Mouse (Mus musculus) layer of hippocampus, postnatal 10 days (tissue): ENCODE results near the gene Ensa. TPM values are rescaled to one million over a fixed set of nuclear protein-coding genes. Genes with fewer than 3 reads are reported as not detected.
"Not testable (repeated sequence)": the region's sequence is repeated elsewhere in the genome, so short reads cannot be mapped to it uniquely, and the experiment has no call there.

Source experiments
- DNase-seq, 2 experiments: peaks; one replicate each; pipeline ENCODE4 v3.0.0; 2021; ENCODE audit warnings: low spot score in 2 of 2
- long read RNA-seq: library from polyadenylated mRNA; stranded (forward); transcript quantifications from one replicate; pipeline ENCODE4 v2.0.0, GENCODE M21; 2023
- total RNA-seq, 2 experiments: library from RNA; stranded (reverse); gene quantifications; 2 replicates each; pipeline ENCODE4 v1.2.3; 2021

The Ensa gene
- total RNA-seq = 100 to 1,000 TPM; 220 to 228 TPM
- long read RNA-seq, transcript Ensa-202 (4 exons, 1,130 nt) = major isoform, 172 of 281 reads
- long read RNA-seq, transcript Ensa-201 (3 exons, 3,845 nt) = minor isoform, 83 of 281 reads
- long read RNA-seq, partial matches to known transcripts = 1 of 281 reads
- long read RNA-seq, other reads (novel, unspliced or antisense) = 23 of 281 reads

DNA sequence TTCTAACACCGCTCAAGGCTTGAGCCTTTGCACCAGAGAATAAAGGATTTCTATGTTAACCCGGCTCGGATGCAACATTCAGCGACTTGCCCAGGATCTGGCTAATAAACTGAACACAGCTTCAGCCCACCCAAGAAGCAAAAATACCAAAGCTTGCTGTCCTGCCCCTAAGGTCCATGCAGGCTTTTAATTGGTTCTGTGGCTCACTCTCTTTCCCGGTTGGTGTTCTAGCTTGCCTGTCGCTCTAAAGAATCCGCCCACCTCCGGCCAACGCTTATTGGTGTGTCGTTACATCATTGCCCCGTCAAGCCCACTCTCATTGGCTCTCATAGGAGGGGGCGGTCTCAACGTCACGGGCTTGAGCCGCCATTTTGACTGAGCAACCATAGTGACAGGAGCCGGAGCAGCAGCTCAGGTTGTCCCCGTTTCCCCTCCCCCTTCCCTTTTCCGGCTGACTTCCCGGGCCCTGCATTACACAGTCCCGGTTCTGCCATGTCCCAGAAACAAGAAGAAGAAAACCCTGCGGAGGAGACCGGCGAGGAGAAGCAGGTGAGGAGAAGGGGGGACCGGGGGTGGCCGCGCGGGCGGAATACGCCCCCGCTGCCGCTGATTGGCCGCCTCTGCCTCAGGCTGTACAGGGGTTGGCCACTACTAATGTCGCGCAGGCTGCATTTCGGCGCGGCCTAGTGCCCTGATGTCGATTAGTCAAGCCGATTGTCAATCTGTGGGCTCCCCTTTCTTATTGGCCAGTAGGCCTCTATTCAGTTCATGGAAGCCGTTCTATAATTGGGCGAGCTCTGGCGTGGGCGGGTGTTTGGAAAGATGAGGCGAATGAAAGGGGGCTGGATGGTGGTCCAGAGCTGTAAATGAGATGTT is at the start of gene Ensa:
Gene Ensa, plus strand, starts transcription at position 366 of the 876 bp plus-strand sequence.
- peak; percentile 96 to 97 for DNase-seq

DNA sequence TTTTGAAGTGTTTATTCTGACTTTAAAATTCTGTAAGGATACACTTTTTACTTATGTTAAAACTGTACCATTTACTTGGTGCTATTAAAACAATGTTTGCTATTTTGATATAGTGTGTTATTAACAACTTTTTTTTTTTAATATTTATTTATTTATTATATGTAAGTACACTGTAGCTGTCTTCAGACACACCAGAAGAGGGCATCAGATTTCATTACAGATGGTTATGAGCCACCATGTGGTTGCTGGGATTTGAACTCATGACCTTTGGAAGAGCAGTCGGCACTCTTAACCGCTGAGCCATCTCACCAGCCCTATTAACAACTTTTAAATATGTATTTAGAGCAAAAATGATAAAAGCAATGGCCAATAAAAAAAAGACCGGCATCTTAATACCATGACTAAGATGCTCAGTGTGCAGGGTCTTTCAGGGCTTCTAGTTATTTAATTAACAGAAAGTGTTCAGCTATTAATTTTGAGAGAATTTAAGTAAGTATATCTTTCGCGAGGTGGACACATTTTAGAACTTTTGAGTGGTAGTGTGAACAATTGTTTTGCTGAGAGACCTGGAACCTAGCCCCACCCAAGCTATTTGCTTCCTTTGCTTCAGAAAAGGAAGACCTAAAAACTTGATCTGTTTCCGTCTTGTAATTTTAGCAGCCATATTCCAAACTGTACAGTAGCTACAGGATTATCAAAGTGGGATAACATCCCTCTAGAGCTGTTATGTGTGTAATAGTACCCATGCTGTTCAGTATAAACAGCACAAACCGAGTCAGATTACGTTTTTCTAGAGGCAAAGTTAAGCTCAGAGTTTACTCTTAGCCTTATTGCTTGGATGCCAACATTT is 36.8 kb upstream of the Ensa start:
- no peak for DNase-seq

DNA sequence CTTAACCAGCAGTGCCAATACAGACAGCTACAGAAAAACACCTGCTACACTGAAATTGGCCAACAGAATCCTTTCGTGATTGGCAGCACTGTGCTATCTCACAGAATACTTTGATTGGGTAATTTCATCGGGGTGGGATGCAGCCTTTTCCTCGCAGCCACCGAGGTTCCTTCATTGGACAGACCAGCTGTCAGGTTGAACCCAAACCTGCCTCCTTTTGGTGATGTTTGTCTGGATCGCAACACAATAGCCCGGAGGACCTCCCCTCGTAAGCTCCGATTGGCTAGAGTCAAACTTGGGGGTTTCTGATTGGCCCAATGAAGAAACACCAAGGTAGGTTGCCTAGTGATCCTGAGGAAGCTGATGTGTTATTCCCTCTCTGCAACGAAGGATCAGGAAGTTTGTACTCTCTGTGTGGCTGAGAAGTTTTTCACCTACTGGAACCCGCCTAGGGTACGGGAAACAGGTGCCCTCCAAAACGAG is 36.1 kb upstream of the Ensa start, which contains the start of gene Golph3l:
Gene Golph3l, plus strand, starts transcription at position 331 of the 483 bp plus-strand sequence.
- DNase-seq = peak; percentile 94 to 95

DNA sequence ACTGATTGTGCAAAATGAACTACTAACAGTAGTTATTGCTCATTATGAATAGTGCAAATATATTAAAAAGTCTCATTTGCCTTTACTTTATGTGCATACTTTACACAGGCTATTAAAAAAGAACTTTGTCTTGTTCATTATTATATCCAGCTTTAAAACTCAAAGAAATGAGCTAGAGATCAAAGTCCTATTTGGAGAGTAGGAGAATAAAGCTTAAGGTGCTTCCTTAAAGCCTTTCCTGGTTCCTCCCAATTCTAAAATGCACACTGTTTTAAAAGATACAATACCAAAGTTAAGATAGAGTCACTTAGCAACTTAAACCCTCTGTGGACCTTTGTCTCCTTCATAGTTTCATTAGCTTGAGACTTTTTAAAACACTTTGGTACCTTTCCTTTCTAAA is 26.1 kb upstream of the Ensa start:
- no peak for DNase-seq

DNA sequence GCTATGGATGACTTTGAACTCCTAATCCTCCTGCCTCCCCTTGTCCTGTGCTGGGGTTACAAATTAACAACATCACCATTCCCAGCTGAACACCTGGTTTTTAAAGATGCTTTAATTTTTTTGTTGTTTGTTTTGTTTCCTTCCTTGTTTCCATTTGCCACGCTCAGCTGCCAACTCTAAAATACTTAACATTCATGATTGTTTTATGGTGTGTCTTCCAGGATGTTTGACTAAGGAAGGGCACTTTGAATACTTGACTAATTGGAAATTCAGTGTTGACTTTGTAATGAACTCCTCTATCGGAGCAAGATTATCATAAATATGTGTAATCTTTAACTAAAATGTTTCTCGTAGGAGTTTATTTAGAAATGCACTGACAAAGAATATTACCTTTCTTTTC is 23.5 kb upstream of the Ensa start:
- no peak for DNase-seq

DNA sequence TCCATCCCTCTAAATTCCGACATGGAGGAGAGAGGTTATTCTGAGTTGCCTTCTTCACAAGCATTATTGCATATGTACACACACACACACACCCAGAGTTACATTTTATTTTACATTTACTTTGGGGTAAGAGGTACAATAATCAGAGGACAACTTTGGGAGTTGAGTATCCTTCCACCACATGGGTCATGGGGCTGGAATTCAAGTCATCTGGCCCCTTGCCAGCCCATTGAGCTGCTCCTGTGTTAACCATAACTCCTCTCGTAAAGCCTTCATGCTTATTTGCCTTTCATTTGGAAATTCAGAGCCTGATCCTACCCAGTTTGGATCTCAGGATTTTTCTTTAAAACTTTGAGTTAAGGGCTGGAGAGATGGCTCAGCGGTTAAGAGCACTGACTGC is 18.7 kb upstream of the Ensa start:
- no peak for DNase-seq

DNA sequence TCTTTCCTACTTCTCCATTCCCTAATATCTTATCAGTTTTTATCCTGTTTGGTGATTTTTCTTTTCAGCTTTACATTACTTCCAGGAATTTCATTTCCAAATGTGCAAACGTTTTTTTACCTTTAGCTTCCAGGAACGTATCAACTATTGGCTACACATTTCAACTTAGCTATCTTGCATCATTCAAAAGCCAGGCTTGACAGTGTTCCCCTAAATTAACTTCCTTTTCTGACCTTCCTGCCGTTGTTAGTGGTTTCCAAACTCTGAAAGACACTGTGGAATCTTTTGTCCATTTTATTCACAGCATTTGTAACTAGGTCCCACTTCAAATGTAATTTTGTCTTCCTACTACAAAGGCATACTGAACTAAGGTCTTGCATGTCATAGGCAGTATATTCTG is 15.6 kb upstream of the Ensa start:
- DNase-seq = no peak

DNA sequence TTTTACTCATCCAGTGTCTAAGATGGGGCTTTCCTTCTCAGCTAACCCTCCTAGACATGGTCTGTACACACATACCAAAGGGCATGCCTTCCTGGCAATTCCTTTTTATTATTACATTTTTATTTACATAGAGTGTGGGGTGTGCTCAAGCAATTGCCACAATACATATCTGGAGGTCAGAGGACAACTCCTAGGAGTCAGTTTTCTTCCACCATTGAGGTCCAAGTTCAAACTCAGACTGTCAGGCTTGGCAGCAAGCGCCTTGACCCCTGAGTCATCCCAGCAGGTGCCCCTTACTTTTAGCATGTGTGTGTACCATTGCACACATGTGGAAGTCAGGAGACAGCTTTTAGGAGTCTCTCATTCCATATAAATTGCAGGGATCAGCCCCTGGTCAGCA is 10.8 kb upstream of the Ensa start:
- DNase-seq = no peak

DNA sequence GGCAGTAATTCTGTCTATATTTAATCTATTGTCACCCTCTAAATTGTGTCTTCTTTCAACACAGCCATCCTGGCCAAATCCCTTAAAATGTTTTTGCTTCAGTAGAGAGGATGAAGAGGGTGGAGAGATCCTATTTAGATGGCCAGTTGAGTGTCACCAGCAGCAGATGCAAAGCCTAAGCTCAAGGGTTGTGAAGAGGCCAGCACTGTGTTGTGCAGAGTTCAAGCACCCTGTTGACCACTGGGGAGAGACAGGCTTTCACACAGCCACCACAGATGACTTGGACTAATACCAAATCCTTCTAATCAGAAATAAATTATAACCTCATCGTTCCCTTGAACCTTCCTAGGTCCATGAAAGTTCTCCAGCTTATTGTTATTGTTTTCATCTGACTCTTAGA is 6.3 kb upstream of the Ensa start:
- DNase-seq = no peak

DNA sequence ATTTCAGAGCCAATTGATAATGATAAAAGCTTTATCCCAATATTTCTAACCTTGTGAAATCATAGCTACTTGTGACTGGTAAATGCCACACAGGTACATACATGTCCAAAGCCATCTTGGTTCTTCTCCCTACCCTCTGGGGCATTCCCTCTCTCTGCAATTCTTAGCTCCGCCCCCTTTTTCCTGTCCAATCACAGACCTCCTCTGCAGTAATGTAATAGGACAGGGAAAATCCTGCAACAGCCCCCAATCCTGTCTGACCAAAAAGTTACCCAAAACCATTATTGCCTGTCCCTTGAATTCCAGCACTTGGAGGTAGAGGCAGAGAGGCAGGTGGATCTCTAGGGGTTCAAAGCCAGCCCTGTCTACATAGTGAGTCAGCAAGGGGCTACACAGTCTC is 3.6 kb upstream of the Ensa start:
- DNase-seq = no peak

DNA sequence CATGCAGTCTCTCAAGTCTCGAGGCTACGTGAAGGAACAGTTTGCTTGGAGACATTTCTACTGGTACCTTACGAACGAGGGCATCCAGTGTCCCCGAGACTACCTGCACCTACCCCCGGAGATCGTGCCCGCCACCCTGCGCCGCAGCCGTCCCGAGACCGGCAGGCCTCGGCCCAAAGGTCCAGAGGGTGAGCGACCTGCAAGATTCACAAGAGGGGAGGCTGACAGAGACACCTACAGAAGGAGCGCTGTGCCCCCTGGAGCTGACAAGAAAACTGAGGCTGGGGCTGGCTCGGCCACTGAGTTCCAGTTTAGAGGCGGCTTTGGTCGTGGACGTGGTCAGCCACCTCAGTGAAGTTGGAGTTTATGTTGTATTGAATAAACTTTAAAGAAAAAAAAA is 2.4 kb upstream of the Ensa start:
- DNase-seq = not testable (repeated sequence)

DNA sequence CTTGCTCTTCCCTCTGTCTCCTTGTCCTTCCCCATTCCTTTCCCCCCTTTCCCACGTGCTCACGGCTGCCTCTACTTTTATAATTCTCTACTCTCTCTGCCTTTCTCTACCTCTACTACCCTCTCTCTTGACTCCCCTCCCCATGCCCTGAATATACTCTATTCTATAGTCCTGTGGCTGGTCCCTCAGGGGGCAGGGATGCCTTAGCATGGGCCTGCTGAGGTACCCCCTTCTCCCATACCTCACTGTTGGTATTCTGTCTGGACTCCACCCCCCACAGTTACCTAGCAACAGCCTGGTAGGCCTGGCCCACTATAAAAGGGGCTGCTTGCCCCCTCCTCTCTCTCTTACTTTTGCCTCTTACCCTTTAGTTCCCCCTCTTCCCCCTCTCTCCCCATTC is 1.2 kb upstream of the Ensa start:
- no peak for DNase-seq

DNA sequence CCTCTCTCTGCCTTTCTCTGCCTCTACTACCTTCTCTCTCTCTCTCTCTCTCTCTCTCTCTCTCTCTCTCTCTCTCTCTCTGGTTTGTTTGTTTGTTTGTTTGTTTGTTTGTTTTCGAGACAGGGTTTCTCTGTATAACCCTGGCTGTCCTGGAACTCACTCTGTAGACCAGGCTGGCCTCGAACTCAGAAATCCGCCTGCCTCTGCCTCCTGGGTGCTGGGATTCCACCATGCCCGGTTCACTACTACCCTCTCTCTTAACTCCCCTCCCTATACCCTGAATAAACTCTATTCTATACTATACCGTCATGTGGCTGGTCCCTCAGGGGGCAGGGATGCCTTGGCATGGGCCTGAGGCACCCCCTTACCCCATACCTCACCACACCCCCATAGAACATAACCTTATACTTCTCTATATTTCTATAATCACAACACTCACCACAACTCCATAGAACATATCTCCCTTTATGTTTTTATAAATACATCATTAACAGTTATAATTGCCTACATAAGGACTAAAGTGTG is 740 bp upstream of the Ensa start:
- not testable (repeated sequence) for DNase-seq

DNA sequence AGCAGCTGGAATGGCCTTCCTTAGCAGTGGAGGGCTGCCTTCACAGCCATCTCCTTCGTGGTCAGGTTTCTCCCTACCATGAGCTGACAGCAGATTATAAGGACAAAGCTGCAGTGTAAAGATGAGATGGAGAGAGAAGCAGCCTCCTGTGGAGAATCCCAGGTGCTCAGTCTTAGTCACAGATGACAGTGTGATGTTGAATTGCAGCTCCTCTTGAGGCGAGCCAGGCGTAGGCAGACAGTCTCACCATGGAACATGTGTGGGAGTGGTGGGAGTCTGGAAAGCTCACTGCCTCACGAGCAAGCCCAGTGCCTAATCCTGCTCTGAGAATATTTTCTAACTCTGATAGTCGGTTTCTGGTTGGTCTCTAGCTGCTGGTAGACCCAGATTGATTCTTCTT is 3.0 kb downstream of the Ensa start:
- DNase-seq = peak in 1 of 2 experiments; percentile 39

DNA sequence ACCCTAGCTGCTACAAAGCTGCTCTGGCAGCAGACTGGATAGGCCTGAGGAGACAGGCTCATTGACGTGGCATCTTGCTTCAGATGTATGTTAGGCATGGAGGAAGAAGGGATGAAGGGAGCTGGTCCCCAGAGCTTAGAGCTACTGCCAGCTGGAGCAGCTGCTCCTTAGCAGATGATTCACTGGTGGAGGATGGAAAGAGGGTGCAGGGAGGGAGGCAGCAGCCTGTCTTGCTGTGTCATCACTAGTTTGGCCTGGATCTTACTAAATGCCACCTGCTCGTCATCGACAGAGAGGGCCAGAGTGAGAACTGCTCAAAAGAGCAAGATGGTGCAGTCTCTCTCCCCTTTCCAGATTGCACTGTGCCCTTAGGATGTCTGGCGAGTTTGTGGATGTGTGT is 5.0 kb downstream of the Ensa start:
- DNase-seq = peak; percentile 52 to 57

DNA sequence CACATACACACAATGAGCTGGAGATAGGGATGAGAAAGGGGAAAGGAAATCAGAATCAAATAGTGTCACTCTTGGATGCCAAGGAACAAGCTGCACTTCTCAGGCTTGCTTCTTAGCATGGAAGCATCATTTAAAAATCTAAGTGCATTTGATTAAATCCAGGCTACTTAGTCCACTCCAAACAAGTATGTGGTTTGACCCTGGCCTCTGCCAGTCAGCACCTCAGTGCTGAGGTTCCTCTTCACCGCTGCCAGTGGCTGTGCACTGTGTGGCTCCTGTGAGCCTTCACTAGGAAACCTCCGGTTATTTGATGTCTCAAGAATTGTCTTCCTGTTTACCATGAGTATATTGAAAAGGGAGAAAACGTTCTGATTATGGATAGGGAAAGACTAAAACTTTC is 6.1 kb downstream of the Ensa start:
- no peak for DNase-seq

DNA sequence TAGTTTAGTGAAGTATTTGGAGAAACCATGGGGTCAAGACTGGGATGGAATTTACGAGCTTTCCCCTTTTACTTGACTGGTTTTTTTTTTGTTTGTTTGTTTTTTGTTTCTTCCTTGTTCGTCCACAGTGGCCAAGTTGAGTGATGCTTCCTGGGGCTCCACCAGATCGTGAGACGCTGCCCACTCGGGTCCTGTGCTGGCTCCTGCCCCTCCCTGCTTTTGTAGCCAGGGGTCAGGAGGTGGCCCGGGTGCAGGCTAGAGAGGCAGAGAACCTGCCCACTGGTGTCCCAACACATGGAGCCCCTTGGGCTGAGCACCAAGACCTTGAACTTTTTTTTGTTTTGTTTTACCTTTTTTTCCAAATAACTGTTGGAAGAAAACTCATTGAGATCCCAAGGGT is 6.5 kb downstream of the Ensa start:
- DNase-seq = no peak

DNA sequence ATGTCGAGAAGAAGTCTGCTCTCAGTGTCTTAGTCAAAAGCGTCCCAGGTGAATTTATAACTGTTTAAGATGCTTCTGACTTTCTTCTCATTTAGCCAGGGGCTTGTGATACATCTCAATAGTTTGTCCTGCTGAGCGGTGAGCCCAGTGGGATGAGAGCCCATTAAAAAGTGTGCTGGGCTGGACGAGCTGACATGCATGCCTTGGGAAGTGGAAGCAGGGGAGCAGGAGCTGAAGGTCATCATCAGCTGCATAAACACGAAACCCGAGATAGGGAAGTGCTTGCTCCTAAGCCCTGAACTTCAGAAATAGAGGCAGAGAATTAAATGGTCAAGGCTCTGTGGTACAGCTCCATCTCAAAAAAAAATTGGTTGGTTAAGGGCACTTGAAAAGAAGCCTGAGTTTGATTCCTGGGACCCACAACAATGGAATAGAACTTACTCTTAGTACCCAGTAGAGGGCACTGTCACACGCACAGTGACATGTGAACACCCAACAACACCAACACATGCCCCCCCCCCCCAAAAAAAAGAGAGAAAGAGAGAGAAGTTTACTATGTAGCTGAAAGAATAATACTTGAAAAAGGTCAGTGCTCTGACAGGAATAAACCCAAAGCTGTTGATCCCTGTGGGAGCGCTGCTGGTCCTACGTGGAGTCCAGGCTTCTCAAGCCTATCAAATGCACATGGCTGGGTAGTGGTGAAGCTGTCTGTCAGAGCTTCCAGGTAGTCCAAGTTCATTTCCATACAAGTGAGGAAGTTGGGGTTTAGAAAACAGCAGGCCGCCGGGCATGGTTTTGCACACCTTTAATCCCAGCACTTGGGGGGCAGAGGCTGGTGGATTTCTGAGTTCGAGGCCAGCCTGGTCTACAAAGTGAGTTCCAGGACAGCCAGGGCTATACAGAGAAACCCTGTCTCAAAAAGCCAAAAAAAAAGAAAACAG is 8.1 kb downstream of the Ensa start:
- no peak for DNase-seq

DNA sequence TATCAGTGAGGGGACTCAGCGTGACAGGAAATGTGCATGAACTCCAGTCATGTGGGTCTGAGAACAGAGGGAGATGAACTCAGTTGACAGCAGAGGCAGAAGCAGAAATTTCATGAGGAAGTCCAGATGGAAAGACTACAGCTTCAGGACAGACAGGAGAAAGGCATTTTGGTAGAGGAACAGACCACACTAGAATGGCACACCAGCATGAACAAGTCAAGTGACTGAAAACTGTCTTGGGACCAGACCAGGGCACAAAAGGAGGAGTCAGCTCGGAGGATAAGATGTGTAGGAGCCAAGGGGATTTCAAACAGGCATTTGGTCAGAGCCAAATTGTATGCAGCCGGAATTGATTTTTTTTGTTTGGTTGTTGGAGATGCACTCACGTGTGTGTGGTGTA is 10.8 kb downstream of the Ensa start:
- no peak for DNase-seq

DNA sequence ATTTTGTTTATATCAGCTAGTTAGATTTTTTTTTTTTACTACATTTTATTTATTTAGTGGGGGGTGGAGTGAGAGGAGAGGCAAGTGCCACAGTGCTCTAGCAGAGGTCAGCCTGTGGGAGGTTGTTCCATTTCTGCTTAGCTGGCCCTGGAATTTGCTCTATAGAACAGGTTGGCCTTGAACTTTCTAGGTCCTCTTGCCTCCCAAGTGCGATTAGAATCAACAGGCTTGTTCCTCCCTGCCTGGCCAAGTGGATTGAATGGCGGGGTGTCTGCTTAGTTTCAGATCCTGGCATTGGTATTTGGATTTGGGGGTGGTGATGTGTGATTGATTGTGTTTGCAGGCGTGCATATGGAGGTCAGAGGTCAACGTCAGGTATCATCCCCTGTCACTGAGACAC is 11.3 kb downstream of the Ensa start:
- DNase-seq = no peak
